Mouse (Mus musculus): ENCODE results near the gene Zfp825. TPM values are rescaled to one million over a fixed set of nuclear protein-coding genes. Genes with fewer than 3 reads are reported as not detected.
"Not testable (repeated sequence)": the region's sequence is repeated elsewhere in the genome, so short reads cannot be mapped to it uniquely, and the experiment has no call there.

Zfp825 gene
- total RNA-seq, 1 experiment, result 10.1 TPM

DNA sequence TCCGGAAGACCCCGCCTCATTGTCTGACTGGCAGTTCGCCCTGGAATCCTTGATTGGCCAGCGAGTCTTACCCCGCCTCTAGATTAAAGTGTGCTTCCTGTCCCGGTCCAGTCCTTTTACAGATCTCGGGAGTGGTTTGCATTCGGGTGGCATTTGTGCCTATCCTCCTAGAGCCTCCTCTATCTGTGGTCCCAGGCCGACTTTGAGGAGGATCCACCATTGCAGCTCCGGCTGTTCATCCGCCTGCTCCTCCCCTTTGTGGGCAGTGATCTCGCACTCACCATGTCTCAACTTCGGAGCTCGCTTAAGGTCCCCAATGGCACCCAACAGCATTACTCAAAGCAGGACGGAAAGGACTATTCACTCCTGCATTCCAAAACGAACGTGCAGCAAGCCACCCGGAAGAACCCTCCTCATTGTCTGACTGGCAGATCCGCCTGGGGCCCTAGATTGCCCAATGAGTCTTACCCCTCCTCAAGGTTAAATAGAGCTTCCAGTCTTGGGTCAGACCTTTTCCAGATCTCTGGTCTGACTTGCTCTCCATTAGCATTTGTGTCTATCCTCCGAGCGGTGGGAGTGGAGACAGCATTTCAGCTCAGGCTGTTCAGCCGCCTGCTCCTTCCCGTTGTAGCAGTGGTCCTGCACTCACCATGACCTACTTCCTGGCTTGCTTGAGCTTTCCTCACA is 30.9 kb downstream of the Zfp825 start:
- H3K9ac ChIP-seq (ENCODE audit: insufficient read depth, low read depth, low read length, poor library complexity, severe bottlenecking), result peak overlapping the region; percentile 81
- no peaks in the 10 kb centered on the region for H3K9me3 ChIP-seq (ENCODE audit: control insufficient read depth, insufficient read depth, low read depth, low read length)
- H3K4me1 ChIP-seq (ENCODE audit: control insufficient read depth in 2 of 2, insufficient read depth in 2 of 2, low read length in 2 of 2, poor library complexity in 1 of 2), result no peaks in the 10 kb centered on the region
- H3K4me3 ChIP-seq (ENCODE audit: insufficient read depth in 1 of 2, low read depth in 1 of 2, low read length in 2 of 2, poor library complexity in 1 of 2, severe bottlenecking in 1 of 2), result peak overlapping the region; percentile 79
- H3K36me3 ChIP-seq (ENCODE audit: control insufficient read depth, insufficient read depth, low read length, poor library complexity, severe bottlenecking), result no peaks in the 10 kb centered on the region
- in situ Hi-C loops (cut with MboI; ENCODE audit: low sequenced_read_pairs in 2 of 2, unreplicated experiment in 2 of 2), result no loop called here
- TF ChIP-seq ZNF384 (IDR thresholded peaks at IDR 0.05; ENCODE audit: low read depth, low read length) (no peak), HCFC1 (IDR thresholded peaks at IDR 0.05; ENCODE audit: borderline replicate concordance, insufficient read depth, low read length) (0 out of 2 replicates have a peak, but pooled peaks have one; percentile 17), CHD2 (IDR thresholded peaks at IDR 0.05; ENCODE audit: low read depth, low read length) (peak; percentile 55; the same call in 1 of the 2 replicates)
- DNase-seq (ENCODE audit: low read depth, low spot score), result peak; percentile 85
- H3K27ac ChIP-seq (ENCODE audit: insufficient read depth, low read depth, low read length, poor library complexity, severe bottlenecking), result peak overlapping the region; percentile 84

DNA sequence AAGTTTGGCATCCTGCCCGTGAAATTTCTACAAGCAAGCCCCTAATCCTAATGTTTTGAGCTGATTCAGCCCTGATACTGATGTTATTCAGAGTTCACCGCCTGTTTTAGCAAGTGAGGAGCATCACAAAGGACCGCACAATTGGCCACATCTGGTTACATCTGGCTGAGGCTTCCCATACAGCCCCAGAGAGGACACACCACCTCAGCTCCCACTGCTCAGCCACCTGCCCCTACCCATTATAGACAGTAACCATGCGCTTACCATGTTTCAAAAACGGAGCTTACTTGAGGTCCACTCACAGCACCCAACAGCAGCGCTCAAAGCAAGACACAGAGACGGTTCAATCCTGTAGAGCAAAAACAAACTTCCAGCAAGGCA is 31.5 kb downstream of the Zfp825 start:
- in situ Hi-C loops (cut with MboI; ENCODE audit: low sequenced_read_pairs in 2 of 2, unreplicated experiment in 2 of 2); DNase-seq (ENCODE audit: low read depth, low spot score); H3K36me3 ChIP-seq (ENCODE audit: control insufficient read depth, insufficient read depth, low read length, poor library complexity, severe bottlenecking); H3K4me1 ChIP-seq (ENCODE audit: control insufficient read depth in 2 of 2, insufficient read depth in 2 of 2, low read length in 2 of 2, poor library complexity in 1 of 2); H3K9me3 ChIP-seq (ENCODE audit: control insufficient read depth, insufficient read depth, low read depth, low read length): not testable (repeated sequence)
- Histone ChIP-seq H3K9ac (ENCODE audit: insufficient read depth, low read depth, low read length, poor library complexity, severe bottlenecking) (peak overlapping the region; percentile 83), H3K27ac (ENCODE audit: insufficient read depth, low read depth, low read length, poor library complexity, severe bottlenecking) (peak overlapping the region; percentile 62), H3K4me3 (ENCODE audit: insufficient read depth in 1 of 2, low read depth in 1 of 2, low read length in 2 of 2, poor library complexity in 1 of 2, severe bottlenecking in 1 of 2) (peak overlapping the region; percentile 79)

DNA sequence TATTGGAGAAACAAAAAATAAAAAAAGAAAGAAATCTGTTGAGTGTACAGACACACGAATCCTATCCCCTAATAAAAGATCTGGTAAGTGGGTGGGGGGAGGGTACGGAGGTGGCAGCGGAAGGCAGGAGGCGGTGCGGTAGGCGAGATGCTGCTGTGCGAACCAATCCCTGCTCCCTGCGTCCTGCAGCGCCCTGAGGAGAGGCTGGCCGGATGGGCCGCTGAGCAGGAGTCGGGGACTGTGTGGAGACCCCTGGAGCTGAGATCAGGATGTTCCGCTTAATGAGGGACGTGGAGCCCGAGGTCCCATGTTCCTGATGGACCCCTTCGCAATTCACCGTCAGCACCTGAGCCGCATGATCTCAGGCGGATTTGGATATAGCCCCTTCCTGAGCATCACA is 53.9 kb downstream of the Zfp825 start:
- H3K4me3 ChIP-seq (ENCODE audit: insufficient read depth in 1 of 2, low read depth in 1 of 2, low read length in 2 of 2, poor library complexity in 1 of 2, severe bottlenecking in 1 of 2), result peak overlapping the region; percentile 59 to 65

More for the DNA sequence above, 53.9 kb downstream of the Zfp825 start:
- peak; percentile 40 for DNase-seq (ENCODE audit: low read depth, low spot score)
- TF ChIP-seq MAFK (IDR thresholded peaks at IDR 0.05; ENCODE audit: insufficient read depth, low read depth, low read length) (no peak), HCFC1 (IDR thresholded peaks at IDR 0.05; ENCODE audit: borderline replicate concordance, insufficient read depth, low read length) (no peak), ZNF384 (IDR thresholded peaks at IDR 0.05; ENCODE audit: low read depth, low read length) (no peak), CHD2 (IDR thresholded peaks at IDR 0.05; ENCODE audit: low read depth, low read length) (no peak), ZC3H11A (IDR thresholded peaks at IDR 0.05; ENCODE audit: borderline replicate concordance, low read depth, low read length) (no peak)
- Histone ChIP-seq H3K4me1 (ENCODE audit: control insufficient read depth in 2 of 2, insufficient read depth in 2 of 2, low read length in 2 of 2, poor library complexity in 1 of 2) (no peaks in the 10 kb centered on the region), H3K9me3 (ENCODE audit: control insufficient read depth, insufficient read depth, low read depth, low read length) (no peaks in the 10 kb centered on the region), H3K27ac (ENCODE audit: insufficient read depth, low read depth, low read length, poor library complexity, severe bottlenecking) (no peak overlapping the region), H3K36me3 (ENCODE audit: control insufficient read depth, insufficient read depth, low read length, poor library complexity, severe bottlenecking) (no peaks in the 10 kb centered on the region), H3K9ac (ENCODE audit: insufficient read depth, low read depth, low read length, poor library complexity, severe bottlenecking) (peak overlapping the region; percentile 55)
- in situ Hi-C loops (cut with MboI; ENCODE audit: low sequenced_read_pairs in 2 of 2, unreplicated experiment in 2 of 2), result no loop called here

Other genes starting within 250 kb of the Zfp825 start
- 0.27 and 0.32 TPM in 2 replicates for gene Ahrr, start 201.7 kb downstream of the Zfp825 start, total RNA-seq (2012; rRNA removed)
- 87.8 and 101 TPM in 2 replicates for gene Pdcd6, start 176.4 kb downstream of the Zfp825 start, total RNA-seq (2012; rRNA removed)
- gene Sdha, start 143.7 kb downstream of the Zfp825 start, total RNA-seq (2012; rRNA removed), result 138 and 156 TPM in 2 replicates
- 61.3 and 65.9 TPM in 2 replicates for gene Ccdc127, start 143.7 kb downstream of the Zfp825 start, total RNA-seq (2012; rRNA removed)
- gene Lrrc14b, start 130.0 kb downstream of the Zfp825 start, total RNA-seq (2012; rRNA removed), result 0.22 and 0.32 TPM in 2 replicates
- gene Zfp72, start 103.2 kb downstream of the Zfp825 start, total RNA-seq (2012; rRNA removed), result 3.0 and 4.5 TPM in 2 replicates
- gene Ftl1-ps1, start 94.3 kb downstream of the Zfp825 start, total RNA-seq (2012; rRNA removed), result 2,182 and 2,189 TPM in 2 replicates
- 8.2 and 11.3 TPM in 2 replicates for gene Erap1, start 145.6 kb upstream of the Zfp825 start, total RNA-seq (2012; rRNA removed)